Mouse (Mus musculus) embryo, embryonic 9.5 days (tissue): ENCODE measurements around the gene Fbxo30.

Experiments used
- DNase-seq: peaks from one replicate; pipeline ENCODE4 v3.0.0-alpha.2; 2017; ENCODE audit errors: extremely low spot score

Gene Fbxo30

DNA sequence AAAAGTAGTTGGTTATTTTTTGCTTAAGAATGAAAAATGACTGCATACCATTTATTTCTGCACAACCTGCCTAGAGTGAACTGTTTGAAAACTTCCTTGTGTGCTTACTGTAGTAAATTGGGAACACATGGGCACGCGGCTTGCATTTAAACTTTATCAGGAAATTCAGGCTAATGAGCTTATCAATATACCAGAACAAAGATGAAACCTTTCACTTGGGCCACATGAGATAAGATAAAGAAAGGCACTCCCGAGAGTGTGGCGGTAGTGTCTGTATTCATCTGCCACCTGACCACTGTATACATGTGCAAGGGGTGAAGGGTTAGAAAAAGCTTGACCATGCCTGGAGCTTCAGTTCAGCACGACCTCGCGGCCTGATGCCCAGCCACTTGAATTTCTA, 41.2 kb downstream of the Fbxo30 start:
- no peak for DNase-seq

DNA sequence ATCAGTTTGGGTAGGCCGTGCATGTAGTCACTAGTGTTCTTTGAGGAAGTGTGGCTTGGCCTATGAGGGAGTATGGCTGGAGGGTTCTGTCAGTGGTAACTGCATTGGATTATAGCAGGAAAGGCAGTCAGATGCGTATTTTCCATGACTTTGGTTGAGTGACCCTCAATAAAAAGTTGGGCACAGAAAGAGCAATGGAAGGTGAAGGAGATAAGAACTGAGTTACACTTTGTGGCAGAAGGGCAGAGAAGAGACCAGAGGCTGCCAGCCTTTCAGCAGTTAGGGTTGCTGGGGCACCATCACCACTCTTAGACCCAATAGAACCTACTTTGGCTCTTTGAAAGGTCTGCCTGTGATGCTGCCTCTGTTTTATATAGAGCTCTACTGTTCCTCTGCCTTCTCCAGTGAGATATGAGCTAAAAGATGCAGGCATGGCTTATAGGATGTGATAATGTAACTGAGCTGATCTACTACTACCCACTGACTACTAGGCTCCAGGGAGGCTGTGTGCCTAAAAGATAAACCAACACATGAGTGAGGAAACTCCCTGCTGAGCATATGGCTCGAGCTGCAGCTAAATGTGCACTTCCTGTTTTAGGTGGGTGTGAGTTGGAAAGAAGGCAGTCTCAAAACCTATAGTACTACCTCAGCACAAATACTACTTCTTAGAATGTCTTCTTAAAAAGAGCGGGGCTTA, 42.2 kb downstream of the Fbxo30 start:
- no peak for DNase-seq

DNA sequence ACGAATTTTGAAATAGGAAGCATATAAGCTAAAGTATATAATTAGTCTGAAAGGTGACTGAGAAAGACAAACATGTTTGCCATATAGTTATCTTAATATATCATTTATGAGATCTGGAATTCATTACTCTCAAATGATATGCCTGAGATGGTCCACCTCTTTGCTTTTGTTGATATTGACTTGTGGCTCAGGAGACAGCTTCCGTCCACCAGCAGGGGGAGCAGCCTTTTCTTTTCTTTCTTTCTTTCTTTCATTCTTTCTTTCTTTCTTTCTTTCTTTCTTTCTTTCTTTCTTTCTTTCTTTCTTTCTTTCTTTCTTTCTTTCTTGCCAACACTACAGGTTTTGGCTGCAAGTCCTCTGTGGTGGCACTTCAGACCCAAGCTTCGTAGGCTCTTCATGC, 45.4 kb downstream of the Fbxo30 start:
- DNase-seq, result no peak

DNA sequence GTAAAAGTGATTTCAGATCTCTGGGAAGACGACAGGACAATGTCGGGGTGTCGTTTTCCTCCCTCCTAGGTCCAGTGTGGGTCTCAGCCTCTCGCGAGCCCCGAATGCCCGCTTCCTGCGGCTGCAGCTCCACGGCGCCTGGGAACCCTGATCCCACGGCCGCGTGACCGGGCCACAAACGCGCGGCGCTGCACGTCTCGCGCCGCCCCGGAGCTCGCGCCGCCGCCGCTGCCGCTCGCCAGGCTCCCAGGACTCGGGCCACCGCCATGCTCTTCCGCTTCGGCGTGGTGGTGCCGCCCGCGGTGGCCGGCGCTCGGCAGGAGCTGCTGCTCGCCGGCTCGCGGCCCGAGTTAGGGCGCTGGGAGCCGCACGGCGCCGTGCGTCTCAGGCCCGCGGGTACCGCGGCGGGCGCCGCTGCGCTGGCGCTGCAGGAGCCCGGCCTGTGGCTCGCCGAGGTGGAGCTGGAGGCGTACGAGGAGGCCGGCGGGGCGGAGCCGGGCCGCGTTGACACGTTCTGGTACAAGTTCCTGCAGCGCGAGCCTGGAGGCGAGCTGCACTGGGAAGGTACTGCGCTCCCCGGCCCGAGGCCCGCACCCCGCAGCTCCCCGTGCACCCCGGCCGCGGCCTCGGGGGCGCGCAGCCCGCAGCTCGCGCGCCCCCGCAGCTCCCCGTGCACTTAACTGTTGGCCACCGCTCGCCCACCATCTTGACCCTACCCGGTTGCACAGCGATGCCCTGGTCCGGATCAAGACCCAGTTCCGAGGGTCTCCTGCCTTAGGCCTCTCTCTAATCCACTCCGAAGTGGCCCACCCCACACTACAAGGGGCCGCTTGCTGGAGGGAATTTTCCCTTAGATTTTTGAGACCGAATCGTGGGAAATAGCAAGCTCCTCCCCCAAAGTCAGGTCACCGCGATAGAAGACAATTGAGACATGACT, 62.3 kb downstream of the Fbxo30 start, which contains the start of gene Epm2a:
Gene Epm2a (plus strand): TSS at position 200 of the 937 bp plus-strand sequence.
- peak; percentile 85 for DNase-seq

DNA sequence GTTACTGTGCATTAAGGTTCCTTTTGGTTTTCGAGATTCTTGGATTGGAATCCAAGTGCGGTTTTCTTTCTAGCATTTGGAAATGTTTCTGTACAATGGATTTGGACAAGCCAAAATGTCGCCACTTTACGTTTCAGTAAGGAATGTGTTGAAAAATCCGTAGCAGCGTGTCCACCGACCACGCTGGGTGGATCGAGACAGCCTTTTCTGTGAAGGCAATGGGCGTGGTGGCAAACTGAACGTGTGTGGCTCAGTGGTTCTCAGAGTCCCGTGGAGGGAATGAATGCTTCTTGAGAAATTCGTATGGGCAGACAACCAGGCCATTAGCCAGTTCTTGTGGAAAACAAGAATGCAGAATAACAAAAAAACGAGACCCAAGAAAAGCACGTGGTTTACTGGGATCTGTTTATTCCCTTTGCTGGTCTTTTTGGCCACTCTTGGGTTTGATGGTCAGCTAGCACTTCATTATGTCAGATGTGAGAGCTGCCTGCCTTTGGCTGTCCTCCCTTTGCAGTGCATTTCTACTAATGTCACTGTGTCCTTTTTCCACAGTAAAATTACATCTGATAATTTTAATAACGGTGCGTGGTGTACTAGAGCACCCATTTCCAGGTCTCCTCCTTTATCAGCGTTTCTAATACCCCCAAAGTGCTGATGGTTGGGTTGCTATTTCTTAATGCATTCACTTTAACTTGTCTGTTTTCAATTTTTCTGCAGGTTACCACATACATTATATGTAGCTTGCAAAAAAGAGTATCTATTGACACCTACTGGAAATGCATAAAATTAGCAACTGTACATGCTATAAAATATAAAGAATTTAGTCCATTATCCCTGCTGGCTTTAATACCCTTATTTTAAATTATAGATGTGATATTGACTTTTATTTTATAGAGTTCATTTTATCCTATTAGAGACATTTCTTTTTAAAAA, 63.7 kb downstream of the Fbxo30 start:
- DNase-seq, result no peak
